10 mouse cellular contexts compared by ENCODE assay signal in the genomic region with DNA sequence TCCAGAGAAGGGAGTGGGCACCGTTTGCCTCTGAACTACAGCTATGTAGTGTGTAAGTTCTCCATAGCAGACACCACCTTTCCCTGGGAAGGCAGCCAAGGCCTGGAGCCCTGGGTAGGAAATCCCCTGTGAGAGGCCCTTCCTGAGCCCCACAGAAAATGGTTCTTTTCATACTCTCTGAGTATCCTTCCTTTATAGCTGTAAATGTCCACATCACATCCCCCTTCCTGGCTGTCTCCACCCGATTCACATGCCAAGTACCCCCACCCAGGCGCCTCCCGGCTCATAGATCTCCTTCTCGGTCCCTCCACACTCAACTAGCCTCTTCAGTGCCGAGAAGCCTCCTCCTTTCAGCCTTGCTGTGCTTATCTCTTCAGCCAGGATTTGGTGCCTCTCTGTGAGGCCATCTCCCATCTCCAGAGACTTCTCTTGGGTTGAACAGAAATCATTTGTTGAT. TPM values are rescaled to one million over a fixed set of nuclear protein-coding genes. Genes with fewer than 3 reads are reported as not detected.
A peak's percentile ranks its signal among the peaks of the same experiment; 100 is the strongest.
DNase-seq lines count a peak whose midpoint lies in the region; ATAC-seq and TF ChIP-seq lines count a peak whose summit lies in the region.
"Had no signal": no experiment of that assay in that cellular context is flagged by ENCODE, and none has a peak within 500 bp of the region (broad histone marks: within the 10 kb centered on the region; RNA-seq: fewer than 3 reads in every experiment).

No protein-coding gene starts in this region.

- no peaks in the 10 kb centered on the region for H3K27me3 ChIP-seq in kidney, embryonic 15.5 days
- peaks cover 15% of the 10 kb centered on the region for H3K27me3 ChIP-seq in G1E (ENCODE audit: insufficient read depth, low read length)
- H3K27me3 ChIP-seq: embryonic facial prominence, embryonic 12.5 days had no signal

- peak; percentile 10 for DNase-seq in adrenal gland, postnatal 25 days
- DNase-seq in adrenal gland, adult 8-10 months = no peak
- no peak for DNase-seq in kidney, adult 8-10 months
- DNase-seq in G1E (ENCODE audit: low spot score) = peak; percentile 22
- DNase-seq in kidney, postnatal 14 days = peak; percentile 50
- no peak for DNase-seq in ovary, postnatal 14 days (ENCODE audit: low spot score)
- no peak for DNase-seq in layer of hippocampus, postnatal 10 days (ENCODE audit: low spot score in 2 of 2)

- H3K27ac ChIP-seq in kidney, embryonic 15.5 days = peak overlapping the region; percentile 59
- H3K27ac ChIP-seq: embryonic facial prominence, embryonic 12.5 days; macrophage had no signal

- ATAC-seq in kidney, embryonic 15.5 days (replicated peaks; ENCODE audit: low FRiP score) = no peak
- peak; percentile 85 for ATAC-seq in G1E (ENCODE audit: extremely low read depth, insufficient number of reproducible peaks, low FRiP score, poor library complexity, severe bottlenecking)

- H3K9me3 ChIP-seq in kidney, embryonic 15.5 days (replicated peaks) = no peaks in the 10 kb centered on the region
- no peaks in the 10 kb centered on the region for H3K9me3 ChIP-seq in G1E (replicated peaks)
- H3K9me3 ChIP-seq: embryonic facial prominence, embryonic 12.5 days had no signal

- no peak for TF ChIP-seq CTCF in G1E (IDR thresholded peaks at IDR 0.05; ENCODE audit: low read depth, low read length)

- no peak overlapping the region for H3K9ac ChIP-seq in kidney, embryonic 15.5 days
- H3K9ac ChIP-seq: embryonic facial prominence, embryonic 12.5 days had no signal

- WGBS in kidney, embryonic 15.5 days = 59% methylated on average over 6 of the region's 6 CpGs

- no peak overlapping the region for H3K4me2 ChIP-seq in kidney, embryonic 15.5 days
- H3K4me2 ChIP-seq: embryonic facial prominence, embryonic 12.5 days had no signal

- H3K4me1 ChIP-seq in kidney, embryonic 15.5 days = 0 out of 2 replicates have a peak, but pooled peaks cover 4% of the 10 kb centered on the region
- peaks cover 48% of the 10 kb centered on the region for H3K4me1 ChIP-seq in G1E (ENCODE audit: insufficient read depth, low read depth, low read length)
- H3K4me1 ChIP-seq: embryonic facial prominence, embryonic 12.5 days had no signal

- H3K4me3 ChIP-seq in kidney, embryonic 15.5 days (replicated peaks) = no peak overlapping the region
- no peak overlapping the region; the same call in 1 of the 2 replicates for H3K4me3 ChIP-seq in G1E (ENCODE audit: low read depth, low read length)
- H3K4me3 ChIP-seq: embryonic facial prominence, embryonic 12.5 days had no signal

- no peaks in the 10 kb centered on the region for H3K36me3 ChIP-seq in kidney, embryonic 15.5 days
- H3K36me3 ChIP-seq in G1E (replicated peaks) = no peaks in the 10 kb centered on the region
- H3K36me3 ChIP-seq: embryonic facial prominence, embryonic 12.5 days had no signal

RNA-seq across cellular contexts. Expression of a gene that starts 10.7 kb away (rescaled TPM):
- 5.4 and 5.8 TPM in 2 replicates for total RNA-seq in adrenal gland, postnatal 25 days (2021)
- total RNA-seq in adrenal gland, adult 8-10 months (2022) = 1 to 10 TPM; 3.7 to 6.8 (median 5.8) TPM
- polyA plus RNA-seq in kidney, embryonic 15.5 days (2015; fragmentation: Nextera tagmentation; extraction: Ambion mirVana) = 8.6 and 9.4 TPM in 2 replicates
- total RNA-seq in G1E (2014; fragmentation: Nextera tagmentation) (2.1 and 3.2 TPM in 2 replicates), G1E (2017) (0.76 and 0.87 TPM in 2 replicates)
- 0.33 and 0.51 TPM in 2 replicates for polyA plus RNA-seq in G1E (2012)
- total RNA-seq in layer of hippocampus, postnatal 10 days (2021) = 1 to 10 TPM; 2.4 to 2.8 TPM

Comparison
In these comparisons a context has a peak if more than half of its experiments do, and no peak if none do; other contexts are left out.
1. DNase-seq: peak in adrenal gland, postnatal 25 days (single experiment), G1E (single experiment) and kidney, postnatal 14 days (single experiment); none in adrenal gland, adult 8-10 months (single experiment), kidney, adult 8-10 months (0 of 2), ovary, postnatal 14 days (single experiment) and layer of hippocampus, postnatal 10 days (0 of 2).